Mouse (Mus musculus) right cerebral cortex, adult 2 months (tissue): ENCODE measurements around the gene Vav2.

Source experiments
- DNase-seq, 2 experiments: peaks; one replicate each; pipeline ENCODE4 v3.0.0; 2021 to 2022; ENCODE audit warnings: low spot score in 2 of 2

Vav2 gene

DNA sequence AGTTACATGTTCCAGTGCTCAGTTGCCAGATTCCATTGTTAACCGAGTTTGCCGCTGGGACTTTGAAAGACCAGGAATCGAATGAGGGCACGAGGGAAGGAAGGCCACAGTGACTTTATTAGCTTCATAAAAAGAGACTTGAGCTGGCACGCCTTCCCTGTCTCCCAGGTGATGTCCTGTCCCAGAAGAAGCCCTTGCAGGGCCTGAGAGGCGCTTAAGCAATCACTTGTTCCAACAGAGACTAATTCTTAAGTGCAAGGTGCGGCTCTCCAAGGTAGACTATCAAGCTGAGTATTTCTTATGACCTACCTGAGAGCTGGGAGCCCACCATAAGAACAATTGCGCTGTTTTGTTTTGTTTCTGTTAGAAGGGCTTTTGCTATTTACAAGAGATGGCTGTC lies 57.9 kb downstream of the Vav2 start:
- DNase-seq: no peak

DNA sequence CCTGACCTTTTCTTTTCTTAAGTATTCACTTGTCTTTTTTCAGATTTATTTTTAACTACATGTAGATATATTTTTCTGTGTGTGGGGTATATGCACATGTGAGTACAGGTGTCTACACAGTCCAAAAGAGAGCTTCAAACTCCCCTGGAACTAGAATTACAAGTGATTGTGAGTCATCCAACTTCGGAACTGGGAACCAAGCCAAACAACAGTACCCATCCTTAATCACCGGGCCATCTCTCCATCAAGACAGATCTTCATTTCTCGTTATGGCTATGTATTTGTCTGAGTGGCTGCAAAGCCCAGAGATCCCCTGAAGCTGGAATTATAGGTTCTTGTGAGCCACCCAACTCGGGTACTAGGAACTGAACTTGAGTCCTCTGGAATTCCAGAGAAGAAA lies 61.5 kb downstream of the Vav2 start:
- DNase-seq: no peak

DNA sequence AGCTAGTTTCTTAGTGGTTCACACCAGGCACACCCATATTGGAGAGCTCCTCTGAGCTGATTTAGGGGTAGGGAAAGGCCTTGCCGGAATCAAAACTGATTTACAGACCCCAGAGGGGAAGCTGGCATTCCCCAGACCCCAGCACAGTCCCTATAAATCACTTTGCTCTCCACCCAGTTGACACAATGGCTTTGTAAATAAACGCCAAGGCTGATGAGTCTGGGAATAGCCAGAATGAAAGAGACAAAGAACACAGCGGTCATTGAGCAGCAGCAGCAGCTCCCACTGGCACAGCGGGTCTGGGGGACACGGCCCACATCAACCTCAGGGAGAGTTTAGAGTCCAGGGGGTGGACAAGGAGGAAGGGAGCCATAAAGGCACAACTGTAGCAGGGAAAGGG lies 65.0 kb downstream of the Vav2 start:
- no peak for DNase-seq

DNA sequence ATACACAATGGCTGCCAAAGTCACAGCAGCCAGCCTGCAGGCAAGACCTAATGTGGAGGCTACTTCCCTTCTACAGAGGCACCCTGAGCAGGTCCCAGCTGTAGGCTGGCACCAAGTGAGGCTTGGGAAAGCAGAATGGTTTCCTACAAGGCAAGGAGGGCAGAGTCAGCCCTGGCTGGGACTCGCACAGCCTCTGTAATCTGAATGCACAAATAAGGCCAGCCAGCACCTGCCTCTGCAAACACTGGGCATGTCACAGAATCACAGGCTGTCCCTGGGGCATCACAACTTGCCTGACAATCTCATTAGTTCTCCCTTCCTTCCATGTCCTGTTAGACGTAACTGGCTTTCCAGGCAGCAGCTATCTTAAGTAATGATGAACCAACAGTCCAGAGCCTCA lies 68.4 kb downstream of the Vav2 start:
- no peak for DNase-seq

DNA sequence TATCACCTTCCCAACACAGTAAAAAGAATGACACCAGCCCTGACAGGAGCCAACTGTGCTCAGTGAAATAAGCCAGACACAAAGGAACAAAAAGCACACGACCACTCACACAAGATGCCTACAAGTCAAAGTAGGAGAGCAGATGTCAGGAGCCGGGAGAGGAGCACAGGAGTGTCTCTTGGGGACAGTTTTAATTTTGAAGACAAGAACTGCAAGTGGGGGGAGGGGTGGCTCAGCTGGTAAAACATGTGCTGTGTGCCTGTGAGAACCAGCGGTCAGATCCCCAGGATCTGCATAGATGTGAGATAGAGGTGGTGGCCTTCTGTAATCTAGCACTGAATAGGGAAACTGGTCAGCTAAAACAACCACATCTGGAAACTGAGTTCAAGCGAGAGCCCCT lies 71.1 kb downstream of the Vav2 start:
- no peak for DNase-seq

DNA sequence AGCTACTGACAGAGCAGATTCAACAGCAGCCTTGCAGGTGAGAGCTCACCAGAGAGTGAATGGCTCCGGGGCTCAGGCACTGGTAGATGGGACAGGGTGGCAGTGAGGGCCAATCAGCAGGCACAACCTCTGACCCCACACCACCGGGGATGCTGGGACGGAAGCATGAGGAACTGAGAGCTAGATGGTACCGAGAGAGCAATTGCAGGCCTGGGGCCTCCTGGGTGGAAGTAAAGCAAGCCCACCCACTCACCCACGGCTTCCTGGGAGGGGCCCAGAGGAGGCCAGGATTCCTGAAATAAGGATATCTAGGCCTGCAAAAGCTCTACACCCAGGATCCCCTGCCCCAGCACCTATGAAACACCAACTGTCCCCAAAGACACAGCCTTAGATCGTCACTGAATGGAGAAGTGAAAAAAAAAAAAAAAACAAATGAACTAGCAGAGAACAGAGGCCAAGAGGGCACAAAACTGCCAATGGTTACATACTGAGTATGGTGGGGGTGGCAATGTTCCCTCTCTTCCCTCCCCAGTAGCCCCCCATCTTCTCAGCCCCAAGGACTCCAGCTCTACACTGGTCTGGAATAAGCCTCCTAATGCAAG lies 72.1 kb downstream of the Vav2 start:
- DNase-seq: no peak

DNA sequence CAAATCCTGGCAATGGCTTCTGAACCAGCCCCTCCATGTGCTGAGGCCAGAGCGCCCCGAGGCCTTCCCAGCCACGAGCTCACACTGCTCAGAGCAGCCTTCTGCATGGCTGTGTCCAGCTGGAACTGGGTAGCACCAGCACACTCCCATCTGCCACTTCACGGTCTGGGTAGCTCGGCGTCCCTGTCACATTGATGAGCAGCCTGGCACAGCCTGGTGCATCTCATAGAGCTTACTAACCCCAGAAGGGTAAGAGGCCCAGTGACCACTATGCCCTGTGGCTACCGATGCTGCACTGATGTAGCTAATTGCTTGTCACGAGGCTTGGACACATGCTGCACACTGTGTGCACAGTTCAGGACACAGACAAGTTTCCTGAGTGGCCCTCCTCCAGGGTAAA lies 74.1 kb downstream of the Vav2 start:
- no peak for DNase-seq

DNA sequence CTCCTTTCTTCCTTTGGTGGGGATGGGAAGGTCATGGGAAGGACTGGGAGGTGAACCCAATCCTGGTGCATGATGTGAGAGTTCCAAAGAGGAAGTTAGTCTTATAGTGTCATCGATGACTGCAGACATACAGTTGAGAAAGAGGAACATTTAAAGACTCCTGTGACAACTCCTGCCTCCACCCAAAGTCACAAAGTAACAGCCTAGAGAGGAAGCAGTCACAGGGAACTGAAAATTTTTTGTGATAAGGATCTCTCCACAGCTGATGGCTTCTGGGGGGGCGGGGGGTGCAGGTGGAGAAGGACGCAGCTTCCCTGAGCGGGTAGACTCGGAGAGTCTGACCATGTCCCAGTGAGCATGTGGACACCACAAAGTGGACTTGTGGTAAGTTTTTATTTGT lies 76.5 kb downstream of the Vav2 start:
- DNase-seq: no peak

DNA sequence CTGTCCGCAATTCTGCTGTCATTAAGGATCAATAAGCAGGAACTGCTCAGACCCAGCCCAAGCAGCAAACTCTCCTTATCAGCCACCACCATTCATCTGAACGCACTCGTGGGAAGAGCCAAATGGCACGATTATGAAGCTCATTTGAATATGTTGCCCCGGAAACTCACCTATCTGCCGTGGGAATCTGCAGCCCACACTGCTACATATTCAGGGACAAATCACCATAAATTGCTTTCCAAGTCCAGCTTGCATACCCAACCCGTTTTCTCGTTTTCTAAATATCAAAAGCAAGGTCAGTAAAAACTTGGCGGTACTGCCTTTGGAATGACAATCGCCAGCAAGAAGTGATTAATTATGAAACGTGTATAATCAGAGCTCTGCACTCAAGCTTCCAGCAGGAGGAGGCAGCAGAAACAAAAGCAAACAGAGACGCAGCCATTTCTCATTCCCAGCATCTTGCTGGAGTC lies 82.8 kb downstream of the Vav2 start:
- DNase-seq: peak; percentile 43 to 47

DNA sequence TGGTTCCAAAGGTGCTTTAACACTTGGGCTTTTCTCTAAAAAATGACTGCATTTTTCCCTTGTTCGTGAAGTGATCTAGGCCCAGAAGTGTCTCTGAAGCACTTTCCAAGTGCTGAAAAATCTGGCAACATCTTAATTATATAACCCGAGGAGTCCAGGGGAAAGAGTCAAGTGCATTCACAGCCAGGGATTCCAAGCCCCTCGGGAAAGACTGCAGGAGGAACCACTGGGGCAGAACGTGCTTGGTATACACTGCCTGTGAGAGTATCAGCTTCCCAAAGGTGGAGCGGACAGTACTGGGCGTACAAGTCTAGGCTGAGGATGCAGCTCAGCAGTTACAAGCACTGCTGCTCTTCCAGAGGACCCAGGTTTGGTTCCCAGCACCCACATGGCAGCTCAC lies 86.2 kb downstream of the Vav2 start:
- DNase-seq: no peak

DNA sequence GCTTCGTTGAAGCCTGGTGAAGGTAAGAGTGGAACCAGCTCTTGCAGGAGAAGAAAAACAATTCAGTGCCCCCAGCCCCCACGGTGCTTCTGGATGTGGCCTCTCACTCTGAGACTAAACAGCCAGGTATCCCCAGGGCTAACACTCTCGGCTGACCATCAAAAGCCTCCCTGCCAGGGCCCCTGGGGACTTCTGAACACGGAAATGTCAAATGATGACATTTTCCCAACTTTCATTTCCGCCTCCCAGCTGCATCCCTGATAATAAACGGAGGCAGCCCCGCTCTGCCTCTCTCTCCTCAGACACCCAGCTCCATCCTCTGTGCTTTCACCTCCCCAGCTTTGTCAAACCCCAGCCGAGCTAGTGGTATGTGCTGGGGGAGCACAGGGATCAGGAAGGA lies 87.8 kb downstream of the Vav2 start:
- no peak for DNase-seq

DNA sequence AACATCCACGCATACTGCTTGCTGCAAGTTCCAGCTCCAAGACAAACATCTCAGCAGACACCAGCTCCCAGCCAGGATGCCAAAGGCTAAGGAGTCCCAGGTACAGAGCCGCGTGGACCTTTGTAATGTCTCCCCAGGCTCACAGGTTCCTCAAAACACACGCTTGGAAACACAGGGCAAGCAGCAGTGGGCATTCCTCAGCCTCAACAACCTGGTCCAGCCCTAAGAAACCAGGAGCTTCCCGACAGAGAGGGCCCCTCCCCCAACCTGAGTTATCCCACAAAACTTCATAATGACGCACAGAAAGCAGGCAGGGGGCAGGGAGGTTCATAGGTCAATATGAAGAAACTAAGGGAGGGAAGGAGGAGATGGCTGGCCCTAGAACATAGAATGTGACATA lies 89.6 kb downstream of the Vav2 start:
- no peak for DNase-seq

DNA sequence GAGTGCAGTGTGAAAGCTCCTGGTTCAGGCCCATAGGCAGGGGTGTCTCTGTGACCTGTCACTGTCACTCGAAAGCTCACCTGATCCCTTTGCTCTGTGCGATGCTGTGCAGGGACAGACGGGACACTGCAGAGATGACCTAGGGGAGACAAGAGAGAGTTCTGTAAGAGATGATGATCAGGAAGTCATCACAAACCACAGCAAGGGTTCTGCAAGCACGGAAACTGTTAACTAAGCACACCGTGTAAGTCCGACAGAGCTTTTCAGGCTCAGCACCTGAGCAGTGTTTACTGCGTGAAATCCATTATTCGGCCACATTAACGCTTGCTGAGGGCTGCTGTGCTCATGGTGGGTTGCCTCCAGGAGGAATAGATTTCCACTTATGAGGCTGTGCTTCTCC lies 90.2 kb downstream of the Vav2 start:
- peak in 1 of 2 experiments; percentile 25 for DNase-seq

DNA sequence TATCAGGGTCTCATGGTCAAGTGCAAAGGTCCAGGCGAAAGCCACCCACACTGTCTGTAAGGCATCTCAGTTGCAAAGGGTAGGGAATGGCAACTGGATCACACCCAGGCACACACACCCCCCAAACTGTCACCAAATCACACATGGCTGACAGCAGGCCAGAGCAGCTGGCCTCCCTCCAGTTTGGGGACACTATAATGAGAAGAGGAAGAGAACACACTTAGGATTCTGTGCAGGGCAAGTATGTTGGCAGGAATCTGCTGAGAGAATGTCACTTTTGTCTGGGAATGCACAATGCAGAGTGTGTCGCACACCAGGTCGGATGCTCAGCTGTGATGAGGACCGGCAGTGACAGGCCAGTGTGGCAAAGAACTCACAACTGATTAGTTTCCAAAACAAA lies 92.0 kb downstream of the Vav2 start:
- peak in 1 of 2 experiments; percentile 23 for DNase-seq

DNA sequence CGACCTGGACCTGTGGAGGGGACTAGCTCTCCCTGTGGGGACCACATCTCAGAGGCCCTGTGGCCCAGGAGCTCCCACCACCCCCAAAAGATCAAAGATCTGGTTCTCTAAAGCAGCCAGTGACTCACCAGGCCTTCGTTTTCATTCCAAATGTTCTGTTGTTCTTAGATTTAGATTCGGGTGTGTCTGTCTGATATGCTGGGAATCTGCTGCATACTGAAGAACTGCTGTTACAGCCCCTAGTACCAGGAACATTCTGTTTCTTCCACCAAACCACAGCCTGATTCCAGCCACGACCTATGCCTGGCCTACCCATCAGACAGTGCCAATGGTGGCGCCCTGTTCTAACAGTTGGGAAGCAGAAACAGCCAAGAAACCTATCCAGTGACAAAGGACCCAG lies 95.3 kb downstream of the Vav2 start:
- no peak for DNase-seq

DNA sequence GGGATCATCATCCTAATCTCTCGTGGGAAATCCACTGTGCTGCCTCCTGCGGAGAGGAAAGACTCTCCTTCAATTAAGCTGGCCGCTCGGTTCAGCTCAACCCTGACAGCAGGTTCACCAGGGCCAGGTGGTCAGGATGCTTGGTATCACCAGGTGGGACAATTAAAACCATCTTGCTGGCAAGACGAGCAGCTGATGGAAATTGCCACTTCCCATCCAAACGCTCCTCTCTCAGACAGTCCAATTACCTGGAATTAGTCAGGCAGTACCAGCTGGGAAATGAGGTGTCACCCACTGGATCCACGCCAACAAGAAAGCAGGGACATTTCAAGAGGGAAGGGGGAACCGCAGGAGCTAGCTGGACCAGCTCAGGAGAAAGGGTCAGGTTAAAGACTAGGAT lies 96.4 kb downstream of the Vav2 start:
- no peak for DNase-seq

DNA sequence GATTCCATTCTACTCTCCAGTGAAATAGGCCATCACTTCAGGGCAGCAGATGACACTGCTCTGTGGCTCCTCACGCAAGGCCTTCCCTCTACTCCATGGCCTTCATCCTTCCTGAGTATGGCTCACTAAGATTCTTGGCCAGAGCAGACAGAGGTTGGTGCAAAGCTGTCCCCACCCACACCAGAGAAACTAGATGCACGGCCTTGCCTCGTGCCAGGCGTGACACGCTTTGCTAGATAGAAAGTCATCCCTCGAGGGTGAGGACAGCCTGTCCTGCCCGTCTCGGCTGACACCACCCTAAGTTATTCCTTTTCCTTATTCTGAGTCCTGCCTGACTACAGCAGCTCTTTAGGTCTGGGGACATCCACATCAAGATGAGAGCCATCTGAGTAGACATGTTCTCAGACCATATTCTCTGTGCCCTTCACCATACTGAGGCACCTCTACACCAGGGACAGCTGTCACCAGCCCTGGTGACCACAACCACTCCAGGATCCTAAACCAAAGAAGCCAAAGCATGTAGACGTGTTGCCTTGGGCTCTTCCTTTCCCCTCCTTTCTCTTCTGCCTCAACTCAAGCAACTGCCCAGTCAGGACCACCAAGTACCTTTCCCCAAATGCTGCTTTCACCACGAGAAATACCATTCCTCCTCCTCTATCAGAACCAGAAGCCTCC lies 97.3 kb downstream of the Vav2 start:
- no peak for DNase-seq

DNA sequence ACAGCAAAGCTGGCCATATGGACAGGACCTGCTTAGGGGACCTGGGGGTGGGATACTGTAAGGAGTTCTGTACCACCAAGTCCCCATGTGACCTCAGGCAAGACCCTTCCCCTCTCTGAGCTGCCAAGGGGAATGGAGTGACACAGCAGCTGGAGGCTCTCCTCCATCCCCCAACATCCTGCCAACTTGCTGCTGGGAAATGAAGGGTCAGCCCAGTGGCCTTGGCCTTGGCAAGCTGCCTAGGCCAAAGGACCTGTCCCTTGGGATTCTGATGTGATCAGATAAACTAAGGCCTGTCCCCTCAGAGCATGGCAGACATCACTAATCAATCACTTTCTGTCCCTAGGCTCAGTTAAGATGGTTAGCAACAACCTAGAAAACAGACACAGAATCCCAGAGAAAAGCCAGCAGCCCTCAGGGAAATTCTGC lies 98.2 kb downstream of the Vav2 start:
- DNase-seq: no peak

DNA sequence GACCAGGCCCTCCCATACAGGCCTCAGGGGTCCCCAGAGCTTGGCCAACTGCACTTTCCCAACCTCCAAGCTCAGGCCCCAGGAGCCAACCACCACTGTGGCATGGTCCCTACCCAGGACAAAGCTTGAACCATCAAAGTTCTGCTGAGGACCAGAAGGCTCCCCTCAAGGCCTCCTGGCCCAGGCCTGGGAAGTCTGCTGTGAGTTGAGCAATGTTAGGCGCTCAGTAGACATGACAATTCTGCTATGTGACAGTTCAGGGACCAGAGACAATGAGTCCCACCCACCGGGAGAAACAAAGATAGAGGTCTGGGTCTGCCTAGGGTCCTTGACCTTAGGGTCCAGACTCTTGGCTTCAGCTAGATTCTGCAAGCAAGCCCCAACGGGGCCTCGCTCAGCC lies 98.9 kb downstream of the Vav2 start:
- DNase-seq: no peak

DNA sequence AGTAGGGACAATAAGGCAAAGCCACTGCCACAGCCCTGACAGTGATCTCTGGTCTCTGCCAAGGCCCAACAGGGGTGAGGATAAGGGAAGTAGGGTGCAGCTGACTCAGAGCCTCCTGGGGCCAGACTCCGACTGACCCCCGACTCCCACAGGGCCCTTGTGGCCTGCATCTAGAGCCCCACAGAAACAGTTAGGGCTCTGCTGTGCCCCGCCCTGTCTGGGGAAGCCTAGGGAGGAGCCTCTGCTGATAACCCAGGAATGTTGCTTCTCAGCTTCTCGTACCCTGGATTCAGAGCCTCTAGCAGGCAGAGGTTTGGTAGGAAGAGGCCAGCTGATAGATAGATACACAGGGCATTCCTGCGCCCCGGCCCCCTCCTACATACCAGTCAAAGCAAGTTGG lies 99.8 kb downstream of the Vav2 start:
- no peak for DNase-seq

DNA sequence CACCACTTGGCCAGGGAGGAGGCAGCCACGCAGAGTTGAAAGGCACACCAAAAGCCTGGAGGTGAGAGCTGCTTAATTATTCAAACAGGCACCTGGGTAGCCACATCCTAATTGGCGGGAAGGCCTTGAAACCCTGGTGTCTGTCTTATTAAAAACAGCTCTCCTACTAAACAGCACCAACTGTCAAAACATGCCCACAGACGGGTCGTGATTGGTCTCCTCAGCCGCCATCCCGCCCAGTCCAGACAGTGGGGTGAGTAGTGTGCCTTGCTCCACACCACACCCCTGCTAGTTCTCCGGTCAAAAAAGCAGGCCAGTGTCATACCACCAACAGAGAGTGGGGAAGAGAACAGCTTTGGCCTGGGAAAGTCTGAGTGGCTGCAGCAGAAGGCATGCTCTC lies 100.5 kb downstream of the Vav2 start:
- DNase-seq: no peak

DNA sequence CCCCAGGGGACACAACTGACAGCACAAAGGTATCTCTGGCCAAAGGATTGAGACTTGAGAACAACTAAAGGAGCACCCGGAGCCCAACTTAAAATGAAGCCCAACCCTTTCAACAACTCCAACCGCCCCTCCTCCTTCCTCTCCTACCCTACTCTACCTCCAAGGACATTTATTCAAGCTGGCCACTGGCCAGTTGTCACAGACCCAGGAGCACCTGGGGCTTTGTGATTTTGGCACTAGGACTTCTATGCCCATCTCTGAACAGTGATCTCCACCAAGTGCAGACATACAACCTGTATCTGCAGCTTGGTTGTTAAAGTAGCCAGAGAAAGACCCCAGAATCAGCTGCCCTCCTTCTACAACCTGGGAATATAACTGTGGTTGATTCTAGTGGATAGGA lies 102.1 kb downstream of the Vav2 start:
- DNase-seq: no peak

DNA sequence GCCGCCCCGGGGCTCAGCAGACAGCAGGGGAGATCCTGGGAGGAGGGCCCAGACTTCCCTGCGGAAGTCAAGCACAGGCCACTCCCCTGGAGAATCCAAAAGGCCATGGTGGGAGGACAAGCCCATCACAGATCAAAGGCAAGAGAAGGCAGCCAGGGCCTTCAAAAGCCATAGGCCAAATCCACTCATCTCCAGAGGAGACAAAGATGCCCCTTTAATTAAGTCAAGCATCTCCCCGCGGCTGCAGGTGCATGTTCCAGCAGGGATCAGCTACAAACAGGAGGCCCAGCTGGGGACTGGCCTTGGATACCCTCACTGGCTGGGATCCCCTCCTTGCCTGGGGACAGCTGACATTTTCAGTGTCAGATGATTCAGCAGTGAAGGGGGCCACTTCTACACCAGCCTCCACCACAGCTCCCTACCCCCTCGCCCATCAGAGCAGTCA lies 105.4 kb downstream of the Vav2 start:
- no peak for DNase-seq

DNA sequence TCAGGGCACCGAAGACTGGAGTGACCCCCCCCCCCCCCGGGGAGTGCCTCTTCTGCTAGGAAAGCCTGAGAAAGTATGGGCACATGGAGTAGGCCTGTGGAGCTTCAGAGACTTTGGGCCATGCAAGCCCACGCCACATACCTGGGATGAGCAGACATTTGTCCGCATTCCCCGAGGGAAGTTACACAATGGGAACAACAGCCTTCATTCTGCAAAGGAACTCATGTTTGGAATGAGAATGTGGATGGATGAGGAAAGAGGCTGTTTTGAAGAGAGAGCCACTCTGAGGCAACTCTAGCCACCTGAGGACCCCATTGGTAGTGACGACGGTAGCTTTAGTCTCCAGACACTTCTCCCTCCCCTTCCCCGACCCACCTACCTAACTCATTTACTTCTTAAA lies 106.0 kb downstream of the Vav2 start:
- no peak for DNase-seq
